Mouse (Mus musculus) c-Kit-positive CD71-positive TER-119-negative erythroid progenitor cells, embryonic 14.5 days (primary cell): ENCODE measurements at regions not wholly inside any gene's neighbourhood (a gene's known extent, or its start where the extent isn't known, plus 50 kb on each side); places are given as distances from the start of the nearest gene placed in this dataset.
"Not testable (repeated sequence)": the region's sequence is repeated elsewhere in the genome, so short reads cannot be mapped to it uniquely, and the experiment has no call there.

Experiments
- DNase-seq: peaks from one replicate; pipeline ENCODE4 v3.0.0-alpha.2; 2013; ENCODE audit warnings: low read depth

- DNase-seq = not testable (repeated sequence)
Observed at GRCm38 (mm10) chr12:117327086-117327485, 189.2 kb upstream of the Rapgef5 start.

GRCm38 (mm10) chr12:117330418-117330817 is 185.9 kb upstream of the Rapgef5 start:
- no peak for DNase-seq

DNA sequence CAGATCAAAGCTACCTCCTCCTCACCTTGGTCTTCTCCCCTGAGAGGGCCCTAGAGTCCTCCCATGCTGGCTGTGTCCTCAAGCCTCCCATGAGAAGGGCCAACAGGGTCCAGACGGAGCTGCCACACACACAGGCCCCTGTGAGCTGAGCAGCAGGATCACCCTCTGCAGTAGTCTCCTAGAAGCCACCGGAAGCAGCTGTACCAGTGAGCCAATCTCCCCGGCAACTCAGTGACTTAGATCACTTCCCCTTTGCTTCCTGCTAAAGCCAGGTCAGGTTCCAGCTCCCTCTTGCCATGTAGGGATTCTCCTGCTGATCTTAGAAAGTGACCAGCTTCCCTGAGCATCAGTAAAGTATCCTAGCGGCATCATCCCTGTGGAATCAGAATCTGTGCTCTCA is 179.4 kb upstream of the Rapgef5 start:
- no peak for DNase-seq

DNA sequence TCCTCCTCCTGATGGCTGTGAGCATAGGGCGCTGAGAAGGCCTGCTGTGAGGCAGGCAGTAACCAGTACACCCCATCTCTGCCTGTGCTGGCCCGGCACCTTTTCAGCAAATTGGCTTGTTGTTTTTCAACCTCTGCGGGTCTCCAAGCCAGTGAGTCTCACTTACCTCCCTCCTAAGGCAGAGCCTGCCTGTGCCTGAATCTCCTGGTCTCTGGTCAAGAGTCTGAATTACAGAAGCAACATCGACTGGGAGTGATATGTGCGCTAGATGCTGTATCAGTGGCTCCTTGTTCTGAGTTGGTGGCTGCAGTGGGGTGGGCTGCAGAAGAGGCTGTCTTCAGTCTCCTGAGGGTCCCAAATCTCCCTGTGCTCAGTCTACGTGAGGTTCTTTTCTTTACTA is 174.0 kb upstream of the Rapgef5 start:
- DNase-seq = no peak

GRCm38 (mm10) chr12:117343121-117343520 is 173.2 kb upstream of the Rapgef5 start:
- DNase-seq = no peak

DNA sequence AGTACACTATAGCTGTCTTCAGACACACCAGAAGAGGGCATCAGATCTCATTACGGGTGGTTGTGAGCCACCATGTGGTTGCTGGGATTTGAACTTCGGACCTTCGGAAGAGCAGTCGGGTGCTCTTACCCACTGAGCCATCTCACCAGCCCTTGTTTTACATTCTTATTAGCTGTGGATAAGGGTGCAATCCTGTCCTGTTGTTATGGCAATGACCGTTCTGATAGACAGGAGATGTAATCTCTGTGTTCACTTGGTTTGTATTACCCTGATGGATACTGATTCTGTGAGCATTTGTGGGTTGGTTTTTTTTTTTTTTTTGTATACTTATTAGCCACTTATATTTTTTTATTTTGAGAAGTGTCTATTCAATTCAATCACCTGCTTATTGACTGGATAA is 172.7 kb upstream of the Rapgef5 start:
- not testable (repeated sequence) for DNase-seq

- DNase-seq = no peak
Observed at GRCm38 (mm10) chr12:117344266-117345087, 171.8 kb upstream of the Rapgef5 start.

GRCm38 (mm10) chr12:117345088-117345977 is 170.9 kb upstream of the Rapgef5 start:
- no peak for DNase-seq

GRCm38 (mm10) chr12:117346091-117346490 is 170.2 kb upstream of the Rapgef5 start:
- no peak for DNase-seq

GRCm38 (mm10) chr12:117347135-117347534 is 169.1 kb upstream of the Rapgef5 start:
- DNase-seq = no peak

DNA sequence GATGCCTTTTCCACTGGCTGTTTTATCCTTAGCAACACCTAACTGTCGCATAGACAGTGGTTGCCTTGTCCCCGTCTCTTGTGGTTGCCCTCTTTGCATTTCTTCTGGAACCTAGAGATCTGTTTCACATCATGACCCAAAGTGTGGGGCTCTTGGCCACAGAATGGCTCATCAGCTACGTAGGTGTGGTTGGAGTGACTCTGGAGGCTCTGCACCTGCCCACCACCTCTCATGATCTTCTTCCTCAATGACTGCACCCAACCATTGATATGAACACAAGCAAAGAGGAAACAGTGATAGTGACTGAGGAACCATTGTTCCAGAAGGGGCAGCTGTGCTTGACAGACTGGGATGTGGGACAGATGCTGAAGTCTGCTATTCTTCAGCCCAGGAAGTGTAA is 167.8 kb upstream of the Rapgef5 start:
- no peak for DNase-seq

DNA sequence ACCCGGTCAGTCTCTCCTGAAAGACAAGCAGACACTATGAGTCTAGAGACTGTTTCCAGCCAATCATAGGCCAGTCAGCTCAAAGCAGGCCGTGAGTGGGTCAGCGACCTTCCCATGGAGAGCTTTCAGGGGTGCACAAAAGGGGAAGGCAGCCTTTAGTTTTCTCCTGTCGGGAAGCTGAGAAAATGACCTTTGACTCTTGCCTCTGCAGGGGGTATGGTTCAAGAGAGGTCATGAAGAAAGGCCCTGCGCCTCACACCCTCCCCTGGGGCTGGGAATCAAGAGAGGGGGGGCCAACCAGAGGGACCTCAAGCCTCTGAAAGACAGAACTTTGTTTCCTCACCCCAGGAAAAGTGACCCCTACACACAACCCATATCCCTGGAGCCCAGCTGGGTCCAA is 164.4 kb upstream of the Rapgef5 start:
- DNase-seq = no peak

GRCm38 (mm10) chr12:117352511-117352910 is 163.8 kb upstream of the Rapgef5 start:
- no peak for DNase-seq

- DNase-seq = no peak
Observed at GRCm38 (mm10) chr12:117352938-117353337, 163.3 kb upstream of the Rapgef5 start.

GRCm38 (mm10) chr12:117357811-117358210 is 158.5 kb upstream of the Rapgef5 start:
- DNase-seq = no peak

GRCm38 (mm10) chr12:117358891-117359290 is 157.4 kb upstream of the Rapgef5 start:
- DNase-seq = no peak

- no peak for DNase-seq
Observed at GRCm38 (mm10) chr12:117360215-117360614, 156.1 kb upstream of the Rapgef5 start.

GRCm38 (mm10) chr12:117361826-117362225 is 154.5 kb upstream of the Rapgef5 start:
- no peak for DNase-seq

DNA sequence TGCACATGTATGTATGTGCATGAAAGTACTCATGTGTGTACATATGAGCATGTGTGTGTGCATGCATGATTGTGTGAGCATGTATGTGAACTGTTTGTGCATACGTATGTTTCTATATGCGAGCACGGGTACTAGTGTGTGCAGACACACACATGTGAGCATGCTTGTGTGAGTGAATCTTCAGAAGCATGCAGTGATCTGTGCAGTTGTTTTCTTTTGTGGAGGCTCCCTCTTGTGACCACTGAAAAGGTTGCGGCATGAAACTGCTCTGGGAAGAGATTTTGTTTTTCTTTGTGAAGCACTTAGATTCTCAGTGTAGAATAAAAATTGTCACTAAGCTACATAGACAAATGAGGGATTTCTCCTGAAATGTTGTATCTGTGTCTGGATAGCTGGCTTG is 152.8 kb upstream of the Rapgef5 start:
- not testable (repeated sequence) for DNase-seq

GRCm38 (mm10) chr12:117365181-117365580 is 151.1 kb upstream of the Rapgef5 start:
- no peak for DNase-seq

DNA sequence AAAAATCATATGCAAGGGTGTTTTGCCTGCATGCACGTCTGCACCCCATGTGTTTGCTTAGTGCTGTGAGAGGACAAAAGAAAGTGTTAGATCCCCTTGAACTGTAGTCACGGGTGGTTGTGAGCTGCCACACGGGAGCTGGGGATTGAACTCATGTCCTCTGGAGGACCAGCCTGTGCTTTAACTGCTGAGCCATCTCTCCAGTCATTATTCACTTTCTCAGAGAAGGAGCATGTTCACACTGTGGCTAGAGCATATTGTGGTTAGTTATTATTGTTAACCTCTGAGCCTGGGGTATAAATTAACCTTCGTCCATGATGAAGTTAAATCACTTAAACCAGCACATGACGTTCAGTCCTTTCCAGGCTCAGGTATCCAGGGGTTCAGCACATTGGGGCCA is 150.4 kb upstream of the Rapgef5 start:
- no peak for DNase-seq

GRCm38 (mm10) chr12:117378297-117378887 is 137.9 kb upstream of the Rapgef5 start:
- no peak for DNase-seq
